ENCODE assay signal across 8 mouse cellular contexts in the genomic region with DNA sequence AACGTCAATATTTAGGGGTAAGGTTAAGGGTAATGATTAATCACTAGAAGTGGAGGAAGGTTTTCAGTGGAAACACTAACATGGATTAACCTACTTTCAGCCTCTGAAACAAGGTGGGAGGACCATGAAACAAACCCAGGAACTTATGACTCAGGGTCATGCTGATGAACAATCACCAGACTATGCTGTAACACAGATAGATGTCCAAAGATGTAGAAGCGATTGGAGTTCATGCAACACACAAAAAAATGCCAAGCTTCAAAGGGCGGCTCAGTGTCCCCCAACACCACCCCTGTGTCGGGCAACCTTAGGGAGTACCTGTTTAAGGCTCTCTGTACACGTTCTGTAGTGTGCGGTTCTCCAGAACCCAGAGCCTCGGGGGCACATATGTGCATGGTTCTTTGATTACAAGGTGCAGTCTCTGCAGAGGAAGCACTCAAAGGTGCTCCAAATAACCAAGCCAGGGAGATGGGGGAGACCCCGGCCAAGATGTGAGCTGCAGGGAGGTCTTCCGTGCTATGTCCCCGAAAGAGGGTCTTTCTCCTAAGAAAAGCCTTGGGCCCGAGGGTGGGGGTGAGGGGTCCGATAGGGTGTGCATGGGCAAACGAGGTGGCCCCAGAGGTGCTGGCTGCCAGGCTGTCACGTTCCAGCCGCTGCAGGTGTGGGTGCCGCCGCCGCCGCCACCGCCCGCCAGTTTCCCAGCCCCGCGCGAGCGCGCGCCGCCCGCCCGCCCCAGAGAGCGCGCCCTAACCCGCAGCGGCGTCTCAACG. TPM values are rescaled to one million over a fixed set of nuclear protein-coding genes. Genes with fewer than 3 reads are reported as not detected.
DNase-seq lines count a peak whose midpoint lies in the region; ATAC-seq lines count a peak whose summit lies in the region.

No protein-coding gene starts in this region.

- no peaks in the 10 kb centered on the region for H3K27me3 ChIP-seq in heart, embryonic 10.5 days (ENCODE audit: insufficient read depth, poor library complexity, severe bottlenecking)
- no peaks in the 10 kb centered on the region for H3K27me3 ChIP-seq in embryonic facial prominence, embryonic 10.5 days (replicated peaks; ENCODE audit: low read depth, poor library complexity, severe bottlenecking)
- H3K27me3 ChIP-seq in hindbrain, embryonic 14.5 days (ENCODE audit: control insufficient read depth, insufficient read depth, low read length): no peaks in the 10 kb centered on the region

- no peaks in the 10 kb centered on the region for H3K9me3 ChIP-seq in heart, embryonic 10.5 days
- no peaks in the 10 kb centered on the region for H3K9me3 ChIP-seq in embryonic facial prominence, embryonic 10.5 days
- H3K9me3 ChIP-seq in hindbrain, embryonic 14.5 days (ENCODE audit: control insufficient read depth, low read length): no peaks in the 10 kb centered on the region

- no peak for DNase-seq in heart, embryonic 10.5 days (ENCODE audit: low spot score)
- no peak for DNase-seq in heart, postnatal 10 days
- DNase-seq in CD4-positive helper T cell, adult 2 months (ENCODE audit: low read depth, low spot score): peak; percentile 54
- no peak for DNase-seq in embryonic facial prominence, embryonic 10.5 days (ENCODE audit: low spot score)
- DNase-seq in hindbrain, embryonic 14.5 days (ENCODE audit: low spot score): no peak
- no peak for DNase-seq in cerebellum, adult 18-20 months
- no peak for DNase-seq in left cerebral cortex, postnatal 4 days

- H3K79me2 ChIP-seq in macrophage (ENCODE audit: inconsistent target): peaks cover 52% of the 10 kb centered on the region

- peak overlapping the region; percentile 91 for H3K4me3 ChIP-seq in heart, embryonic 10.5 days
- peak overlapping the region; percentile 93 for H3K4me3 ChIP-seq in embryonic facial prominence, embryonic 10.5 days
- H3K4me3 ChIP-seq in hindbrain, embryonic 14.5 days (replicated peaks; ENCODE audit: low read length): peak overlapping the region; percentile 76
- H3K4me3 ChIP-seq in macrophage (ENCODE audit: inconsistent target): peak overlapping the region; percentile 75

- 0 out of 2 replicates have a peak, but pooled peaks cover 3% of the 10 kb centered on the region for H3K36me3 ChIP-seq in heart, embryonic 10.5 days
- H3K36me3 ChIP-seq in embryonic facial prominence, embryonic 10.5 days (replicated peaks): peaks cover 8% of the 10 kb centered on the region
- H3K36me3 ChIP-seq in hindbrain, embryonic 14.5 days (replicated peaks; ENCODE audit: control insufficient read depth, insufficient read depth): 0 out of 2 replicates have a peak, but pooled peaks cover 6% of the 10 kb centered on the region
- peaks cover 2% of the 10 kb centered on the region; the same call in 1 of the 2 replicates for H3K36me3 ChIP-seq in macrophage (ENCODE audit: inconsistent target)

- peaks cover 37% of the 10 kb centered on the region for H3K4me1 ChIP-seq in heart, embryonic 10.5 days
- H3K4me1 ChIP-seq in embryonic facial prominence, embryonic 10.5 days: peaks cover 19% of the 10 kb centered on the region
- H3K4me1 ChIP-seq in hindbrain, embryonic 14.5 days (replicated peaks; ENCODE audit: control insufficient read depth, insufficient read depth, low read length): peaks cover 10% of the 10 kb centered on the region; the same call in 1 of the 2 replicates

- H3K9ac ChIP-seq in hindbrain, embryonic 14.5 days: peak overlapping the region; percentile 86

- ATAC-seq in hindbrain, embryonic 14.5 days (ENCODE audit: low FRiP score): peak; percentile 47

- H3K27ac ChIP-seq in heart, embryonic 10.5 days: peak overlapping the region; percentile 96
- peak overlapping the region; percentile 95 for H3K27ac ChIP-seq in embryonic facial prominence, embryonic 10.5 days (replicated peaks)
- H3K27ac ChIP-seq in hindbrain, embryonic 14.5 days: peak overlapping the region; percentile 95
- peak overlapping the region; percentile 94 for H3K27ac ChIP-seq in macrophage

- WGBS in heart, embryonic 10.5 days: 8% methylated on average over 36 of the region's 36 CpGs
- WGBS in embryonic facial prominence, embryonic 10.5 days: 10% methylated on average over 36 of the region's 36 CpGs
- WGBS in hindbrain, embryonic 14.5 days: 9% methylated on average over 36 of the region's 36 CpGs
- WGBS in macrophage (ENCODE audit: missing documents): 6% methylated on average over 36 of the region's 36 CpGs

- intact Hi-C loops in heart, postnatal 10 days (cut with DNase I): loop anchor here (2.0 to 5.0 kb wide), 3 partner anchors 36 to 109 kb away; a partner anchor contains a TSS
- intact Hi-C loops in left cerebral cortex, postnatal 4 days (cut with DNase I): no loop called here

- H3K4me2 ChIP-seq in hindbrain, embryonic 14.5 days (replicated peaks): peak overlapping the region; percentile 69

RNA-seq across cellular contexts. Expression of a gene that starts 0.8 kb away (rescaled TPM):
- 16.3 and 18.4 TPM in 2 replicates for polyA plus RNA-seq in heart, embryonic 10.5 days (2016; fragmentation: Nextera tagmentation; extraction: Ambion mirVana)
- total RNA-seq in heart, postnatal 10 days (2021): 10 to 100 TPM; 23.4 to 26.6 TPM
- 11.6 and 14.0 TPM in 2 replicates for polyA plus RNA-seq in embryonic facial prominence, embryonic 10.5 days (2016; fragmentation: Nextera tagmentation; extraction: Ambion mirVana)
- 19.6 and 21.0 TPM in 2 replicates for polyA plus RNA-seq in hindbrain, embryonic 14.5 days (2014; fragmentation: Nextera tagmentation; extraction: Ambion mirVana)
- 10 to 100 TPM in 19 of 26 experiments, 1 to 10 TPM in 7; 5.0 to 22.7 (median 13.6) TPM for total RNA-seq in macrophage (2018; cell fraction: chromatin; rRNA removed)
- 10 to 100 TPM in 24 of 26 experiments, 1 to 10 TPM in 2; 7.6 to 20.1 (median 15.0) TPM for total RNA-seq in macrophage (2018; cell fraction: cytosol; rRNA removed)
- total RNA-seq in macrophage (2018; cell fraction: nucleus; rRNA removed): 10 to 100 TPM in 24 of 26 experiments, 1 to 10 TPM in 2; 8.1 to 35.8 (median 17.6) TPM
- polyA plus RNA-seq in macrophage (2018): 8.6 to 22.8 TPM (median 15.3 TPM) in 3 replicates
- total RNA-seq in left cerebral cortex, postnatal 4 days (2021): 10 to 100 TPM; 28.9 to 36.1 TPM

RNA-seq across cellular contexts. Expression of a gene that starts 0.9 kb away (rescaled TPM):
- 10.1 and 10.2 TPM in 2 replicates for polyA plus RNA-seq in heart, embryonic 10.5 days (2016; fragmentation: Nextera tagmentation; extraction: Ambion mirVana)
- 10 to 100 TPM; 12.2 to 12.4 TPM for total RNA-seq in heart, postnatal 10 days (2021)
- 14.5 and 15.2 TPM in 2 replicates for polyA plus RNA-seq in embryonic facial prominence, embryonic 10.5 days (2016; fragmentation: Nextera tagmentation; extraction: Ambion mirVana)
- polyA plus RNA-seq in hindbrain, embryonic 14.5 days (2014; fragmentation: Nextera tagmentation; extraction: Ambion mirVana): 13.8 and 14.2 TPM in 2 replicates
- 100 to 1,000 TPM in 17 of 26 experiments, 10 to 100 TPM in 9; 78.4 to 290 (median 111) TPM for total RNA-seq in macrophage (2018; cell fraction: chromatin; rRNA removed)
- 10 to 100 TPM; 26.5 to 50.0 (median 35.2) TPM for total RNA-seq in macrophage (2018; cell fraction: cytosol; rRNA removed)
- total RNA-seq in macrophage (2018; cell fraction: nucleus; rRNA removed): 100 to 1,000 TPM in 6 of 26 experiments, 10 to 100 TPM in 20; 57.1 to 122 (median 88.7) TPM
- 18.7 to 27.0 TPM (median 20.6 TPM) in 3 replicates for polyA plus RNA-seq in macrophage (2018)
- total RNA-seq in left cerebral cortex, postnatal 4 days (2021): 10 to 100 TPM; 24.7 to 28.7 TPM

RNA-seq across cellular contexts. Expression of a gene that starts 35.5 kb away (rescaled TPM):
- 15.3 and 20.1 TPM in 2 replicates for polyA plus RNA-seq in heart, embryonic 10.5 days (2016; fragmentation: Nextera tagmentation; extraction: Ambion mirVana)
- 1 to 10 TPM; 7.9 to 9.0 TPM for total RNA-seq in heart, postnatal 10 days (2021)
- 18.9 and 22.4 TPM in 2 replicates for polyA plus RNA-seq in embryonic facial prominence, embryonic 10.5 days (2016; fragmentation: Nextera tagmentation; extraction: Ambion mirVana)
- polyA plus RNA-seq in hindbrain, embryonic 14.5 days (2014; fragmentation: Nextera tagmentation; extraction: Ambion mirVana): 24.0 and 24.2 TPM in 2 replicates
- 100 to 1,000 TPM in 8 of 26 experiments, 10 to 100 TPM in 18; 18.0 to 150 (median 77.7) TPM for total RNA-seq in macrophage (2018; cell fraction: chromatin; rRNA removed)
- total RNA-seq in macrophage (2018; cell fraction: cytosol; rRNA removed): 10 to 100 TPM; 21.9 to 78.7 (median 43.6) TPM
- 100 to 1,000 TPM in 4 of 26 experiments, 10 to 100 TPM in 22; 18.8 to 121 (median 67.0) TPM for total RNA-seq in macrophage (2018; cell fraction: nucleus; rRNA removed)
- 30.1 to 43.1 TPM (median 36.6 TPM) in 3 replicates for polyA plus RNA-seq in macrophage (2018)
- total RNA-seq in left cerebral cortex, postnatal 4 days (2021): 10 to 100 TPM; 25.2 to 30.0 TPM
